Mouse (Mus musculus) kidney, postnatal 0 days (tissue): ENCODE results near the gene Snx18. TPM values are rescaled to one million over a fixed set of nuclear protein-coding genes. Genes with fewer than 3 reads are reported as not detected.

Experiments used
- ATAC-seq: fragments of 200-750 bp; cut with Nextera tagmentation; replicated peaks from 2 replicates; pipeline ENCODE4 v1.8.0; 2017; ENCODE audit warnings: low read depth, moderate number of reproducible peaks, moderate TSS enrichment, moderate library complexity; ENCODE audit not compliant: low FRiP score
- DNase-seq: peaks from one replicate; pipeline ENCODE4 v3.0.0-alpha.2; 2016; ENCODE audit warnings: low spot score
- H3K27ac ChIP-seq: fragments of 300-500 bp; sonication (generic); 2 replicates; pipeline ENCODE4 v1.5.1; 2014; ENCODE audit warnings: mild to moderate bottlenecking
- H3K27me3 ChIP-seq: fragments of 300-500 bp; sonication (generic); 2 replicates; pipeline ENCODE4 v1.6.1; 2014; ENCODE audit warnings: low read length, mixed read lengths; ENCODE audit not compliant: insufficient read depth
- H3K36me3 ChIP-seq: fragments of 300-500 bp; sonication (generic); 2 replicates; pipeline ENCODE4 v1.6.1; 2014; ENCODE audit warnings: low read length, mixed read lengths; ENCODE audit not compliant: insufficient read depth
- H3K4me1 ChIP-seq: fragments of 300-500 bp; sonication (generic); replicated peaks from 2 replicates; pipeline ENCODE4 v1.6.1; 2014; ENCODE audit warnings: antibody characterized with exemption, low read length, mixed read lengths; ENCODE audit not compliant: insufficient read depth
- H3K4me2 ChIP-seq: fragments of 300-500 bp; sonication (generic); 2 replicates; pipeline ENCODE4 v1.6.1; 2014; ENCODE audit warnings: mild to moderate bottlenecking, low read length, moderate library complexity, mixed read lengths
- H3K4me3 ChIP-seq: fragments of 300-500 bp; sonication (generic); replicated peaks from 2 replicates; pipeline ENCODE4 v1.5.1; 2014; ENCODE audit warnings: low read depth, low read length
- H3K9ac ChIP-seq: fragments of 300-500 bp; sonication (generic); 2 replicates; pipeline ENCODE4 v1.6.1; 2014; ENCODE audit warnings: low read depth, low read length
- H3K9me3 ChIP-seq: fragments of 300-500 bp; sonication (generic); replicated peaks from 2 replicates; pipeline ENCODE4 v1.6.1; 2016; ENCODE audit warnings: low read length, inconsistent platforms, mixed read lengths
- CTCF ChIP-seq: IDR thresholded peaks from 2 replicates; pipeline ENCODE4 v1.5.1; 2016; ENCODE audit warnings: antibody characterized with exemption, low read depth, mild to moderate bottlenecking, moderate library complexity
- WGBS: fragments of 180-500 bp; shearing (Covaris S2); extraction: QIAGEN DNeasy Blood & Tissue Kit; methylation state at CpG from one replicate; pipeline ENCODE4 v1.1.7; 2014; 5-methylcytosine and 5-hydroxymethylcytosine counted together
- polyA plus RNA-seq: library from polyadenylated mRNA; unstranded; fragments of >200 nt; fragmentation: Nextera tagmentation; extraction: Ambion mirVana; gene quantifications from 2 replicates; pipeline ENCODE4 v1.2.1, GENCODE M21; 2015

The Snx18 gene
- polyA plus RNA-seq, 1 experiment from 2014 or later, result 34.8 TPM

- Histone ChIP-seq H3K36me3 (0 out of 2 replicates have a peak, but pooled peaks cover 4% of the 10 kb centered on the region), H3K4me3 (no peak overlapping the region), H3K9ac (no peak overlapping the region), H3K9me3 (no peaks in the 10 kb centered on the region), H3K27me3 (no peaks in the 10 kb centered on the region), H3K4me1 (peaks cover 43% of the 10 kb centered on the region), H3K27ac (peak overlapping the region; percentile 10; the same call in 1 of the 2 replicates), H3K4me2 (no peak overlapping the region)
- DNase-seq (no peak), ATAC-seq (no peak)
- 86% methylated on average over 22 of the region's 22 CpGs for WGBS
- TF ChIP-seq CTCF, result no peak
Observed at GRCm38 (mm10) chr13:113599701-113600530, 18.4 kb downstream of the Snx18 start.

GRCm38 (mm10) chr13:113597616-113598015, 20.7 kb downstream of the Snx18 start:
- H3K36me3 ChIP-seq, result peaks cover 19% of the 10 kb centered on the region
- H3K27ac ChIP-seq, result no peak overlapping the region
- no peak overlapping the region for H3K4me2 ChIP-seq
- no peak overlapping the region for H3K9ac ChIP-seq
- 81% methylated on average over 10 of the region's 10 CpGs for WGBS
- DNase-seq, result no peak
- no peaks in the 10 kb centered on the region for H3K27me3 ChIP-seq
- no peaks in the 10 kb centered on the region for H3K9me3 ChIP-seq
- ATAC-seq, result no peak
- TF ChIP-seq CTCF, result no peak
- H3K4me3 ChIP-seq, result no peak overlapping the region
- H3K4me1 ChIP-seq, result peaks cover 28% of the 10 kb centered on the region

GRCm38 (mm10) chr13:113596821-113597541, 21.4 kb downstream of the Snx18 start:
- H3K9me3 ChIP-seq, result no peaks in the 10 kb centered on the region
- peaks cover 22% of the 10 kb centered on the region for H3K4me1 ChIP-seq
- H3K4me3 ChIP-seq, result no peak overlapping the region
- ATAC-seq (no peak), DNase-seq (no peak)
- whole genome bisulfite sequencing, result 41% methylated on average over 13 of the region's 13 CpGs
- no peaks in the 10 kb centered on the region for H3K27me3 ChIP-seq
- peaks cover 19% of the 10 kb centered on the region for H3K36me3 ChIP-seq
- no peak for TF ChIP-seq CTCF
- no peak overlapping the region for H3K9ac ChIP-seq
- no peak overlapping the region for H3K27ac ChIP-seq
- H3K4me2 ChIP-seq, result no peak overlapping the region

GRCm38 (mm10) chr13:113595987-113596386, 22.4 kb downstream of the Snx18 start:
- Histone ChIP-seq H3K27me3 (no peaks in the 10 kb centered on the region), H3K4me1 (peaks cover 17% of the 10 kb centered on the region), H3K9me3 (no peaks in the 10 kb centered on the region), H3K27ac (no peak overlapping the region), H3K9ac (no peak overlapping the region), H3K36me3 (peaks cover 28% of the 10 kb centered on the region), H3K4me2 (no peak overlapping the region), H3K4me3 (no peak overlapping the region)
- ATAC-seq (no peak), DNase-seq (no peak)
- WGBS, result 66% methylated on average over 8 of the region's 8 CpGs
- TF ChIP-seq CTCF, result no peak

- WGBS, result 66% methylated on average over 8 of the region's 8 CpGs
- Histone ChIP-seq H3K9me3 (no peaks in the 10 kb centered on the region), H3K27me3 (no peaks in the 10 kb centered on the region), H3K4me3 (no peak overlapping the region), H3K4me1 (peaks cover 17% of the 10 kb centered on the region), H3K36me3 (peaks cover 32% of the 10 kb centered on the region), H3K9ac (no peak overlapping the region), H3K4me2 (no peak overlapping the region), H3K27ac (no peak overlapping the region)
- no peak for ATAC-seq
- TF ChIP-seq CTCF, result no peak
- DNase-seq, result no peak
Observed at GRCm38 (mm10) chr13:113595219-113595618, 23.1 kb downstream of the Snx18 start.

GRCm38 (mm10) chr13:113594361-113594760, 24.0 kb downstream of the Snx18 start:
- ATAC-seq, result no peak
- Histone ChIP-seq H3K4me2 (no peak overlapping the region), H3K4me1 (peaks cover 17% of the 10 kb centered on the region), H3K9ac (no peak overlapping the region), H3K9me3 (no peaks in the 10 kb centered on the region), H3K36me3 (peaks cover 33% of the 10 kb centered on the region), H3K4me3 (no peak overlapping the region), H3K27ac (no peak overlapping the region), H3K27me3 (no peaks in the 10 kb centered on the region)
- TF ChIP-seq CTCF, result no peak
- WGBS, result 84% methylated on average over 12 of the region's 12 CpGs
- no peak for DNase-seq
